Mouse (Mus musculus) bone marrow macrophage, adult 2 months (primary cell): ENCODE data around the gene Art5.

Experiments
- CTCF ChIP-seq: IDR thresholded peaks from 2 replicates; pipeline ENCODE4 v1.5.1; 2012; ENCODE audit warnings: low read depth, mild to moderate bottlenecking, low read length, moderate library complexity
- POLR2A ChIP-seq: IDR thresholded peaks from 2 replicates; pipeline ENCODE4 v1.6.1; 2012; ENCODE audit warnings: mild to moderate bottlenecking, low read depth, low read length, borderline replicate concordance

DNA sequence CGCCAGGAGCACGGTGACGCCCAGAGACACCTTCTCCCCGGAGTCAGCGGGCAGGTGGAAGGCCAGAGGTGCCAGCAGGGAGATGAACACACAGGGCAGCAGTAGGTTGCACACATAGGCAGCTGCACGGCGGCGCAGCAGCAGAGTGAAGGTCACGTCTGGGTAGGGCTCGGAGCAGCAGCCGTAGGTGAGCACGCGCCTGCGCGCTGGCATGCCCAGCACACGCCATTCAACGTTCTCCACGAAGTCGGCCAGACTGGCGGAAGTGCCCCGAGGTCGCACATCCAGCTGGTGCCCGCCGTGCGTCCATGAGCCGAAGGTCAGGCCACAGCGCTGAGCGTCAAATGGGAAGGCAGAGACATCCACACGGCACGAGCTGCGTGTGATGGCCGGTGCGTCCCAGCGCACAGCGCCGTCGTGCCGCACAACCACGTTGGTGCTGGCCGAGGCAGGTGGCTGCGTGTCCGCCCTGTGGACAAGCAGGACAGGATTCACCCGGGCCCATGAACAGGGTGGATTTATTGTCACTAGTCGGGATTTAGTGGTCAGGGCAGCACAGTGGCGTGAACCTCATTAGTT lies 4.0 kb upstream of the Art5 start:
- no peak for TF ChIP-seq CTCF
- no peak for TF ChIP-seq POLR2A
